Mouse (Mus musculus) urinary bladder, postnatal 25 days (tissue): ENCODE results near the gene Riiad1.
A peak's percentile ranks its signal among the peaks of the same experiment; 100 is the strongest.

Source experiments
- DNase-seq: peaks from one replicate; pipeline ENCODE4 v3.0.0; 2022; ENCODE audit warnings: low spot score

Gene Riiad1

DNA sequence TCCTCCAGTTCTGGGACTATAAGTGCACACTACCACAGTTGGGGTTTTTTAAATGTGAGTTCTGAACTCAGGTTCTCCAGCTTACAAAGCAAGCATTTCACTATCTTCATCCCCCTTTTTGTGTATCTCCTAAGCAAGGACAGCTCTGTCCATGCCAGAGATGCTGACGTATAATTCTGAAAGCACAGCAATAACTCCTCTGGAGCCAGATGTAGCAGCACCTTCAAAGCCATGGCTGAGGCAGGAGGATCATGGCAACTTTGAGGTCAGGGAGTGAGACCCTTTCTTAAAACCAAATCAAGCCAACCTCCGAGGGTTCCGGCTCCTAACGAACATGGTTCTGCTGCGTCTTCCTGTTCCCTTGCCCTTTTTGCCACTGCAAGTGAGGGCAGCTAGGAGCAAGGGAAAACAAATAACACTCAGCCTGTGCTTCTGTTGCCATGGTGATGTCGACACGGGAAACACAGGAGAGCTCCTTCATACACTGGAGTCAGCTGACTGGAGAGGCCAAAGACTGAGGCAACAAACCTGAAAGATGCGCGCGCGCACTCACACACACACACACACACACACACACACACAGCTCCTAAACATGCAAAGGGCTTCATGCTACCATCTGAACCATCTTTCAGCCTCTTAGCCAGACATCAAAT is 16.1 kb downstream of the Riiad1 start:
- DNase-seq: no peak

DNA sequence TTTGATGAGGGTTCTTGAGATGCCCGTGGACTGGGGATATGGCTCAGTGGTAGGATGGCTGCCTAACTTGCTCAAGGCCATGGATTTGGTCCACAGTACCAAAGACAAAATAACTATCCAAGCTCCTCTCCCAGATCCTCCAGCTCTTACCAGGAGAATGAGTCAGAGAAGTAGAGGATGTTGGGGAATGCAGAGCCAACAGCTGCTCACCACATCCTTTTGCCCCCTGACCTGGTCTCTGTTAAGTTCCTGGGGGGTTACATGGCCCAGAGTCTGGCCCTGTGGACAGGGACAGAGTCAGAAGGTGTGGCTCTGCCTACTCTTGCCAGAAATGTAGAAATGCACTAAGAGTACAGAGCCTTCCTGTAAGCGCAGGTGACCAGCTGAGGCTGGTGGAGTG is 20.3 kb downstream of the Riiad1 start:
- DNase-seq: no peak

DNA sequence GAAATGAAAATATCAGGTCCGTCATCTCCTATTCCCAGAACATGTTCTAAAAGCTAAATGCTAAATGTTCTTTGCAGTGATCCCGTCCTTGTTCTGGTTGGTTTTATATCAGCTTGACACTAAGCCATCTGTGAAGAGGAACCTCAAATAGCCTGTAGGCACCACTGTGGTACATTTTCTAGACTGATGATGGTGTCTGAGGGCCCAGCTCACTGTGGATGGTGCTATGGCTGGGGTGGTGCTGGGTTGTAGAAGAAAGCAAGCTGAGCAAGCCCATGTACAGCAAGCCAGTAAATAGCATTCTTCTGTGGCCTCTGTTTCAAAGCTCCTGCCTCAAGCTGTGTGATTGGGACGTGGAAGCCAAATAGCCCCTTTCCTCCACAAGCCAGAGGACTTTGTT is 23.1 kb downstream of the Riiad1 start:
- DNase-seq: no peak

DNA sequence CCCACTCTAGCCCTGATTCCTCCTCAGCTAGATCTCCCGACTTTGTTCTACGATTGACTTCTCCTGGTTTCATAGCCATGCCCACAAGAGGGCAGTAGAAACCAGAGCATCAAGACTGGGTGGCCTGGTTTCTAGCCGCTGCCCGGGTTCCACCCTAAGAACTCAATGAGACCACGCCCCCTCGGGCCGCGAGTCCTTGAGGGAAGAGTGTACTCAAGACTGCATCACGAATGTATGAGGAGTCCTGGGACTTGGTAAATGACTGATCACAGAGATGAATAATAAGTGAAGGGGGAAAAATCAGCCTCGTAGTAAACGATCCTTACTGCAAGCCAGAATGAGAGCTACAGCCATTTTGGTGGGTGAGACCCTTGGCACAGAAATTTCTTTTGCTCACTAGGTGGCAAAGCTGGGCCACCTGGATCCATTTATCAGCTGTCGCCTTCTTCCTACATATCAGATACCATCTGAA is 23.6 kb downstream of the Riiad1 start:
- DNase-seq: peak; percentile 70

DNA sequence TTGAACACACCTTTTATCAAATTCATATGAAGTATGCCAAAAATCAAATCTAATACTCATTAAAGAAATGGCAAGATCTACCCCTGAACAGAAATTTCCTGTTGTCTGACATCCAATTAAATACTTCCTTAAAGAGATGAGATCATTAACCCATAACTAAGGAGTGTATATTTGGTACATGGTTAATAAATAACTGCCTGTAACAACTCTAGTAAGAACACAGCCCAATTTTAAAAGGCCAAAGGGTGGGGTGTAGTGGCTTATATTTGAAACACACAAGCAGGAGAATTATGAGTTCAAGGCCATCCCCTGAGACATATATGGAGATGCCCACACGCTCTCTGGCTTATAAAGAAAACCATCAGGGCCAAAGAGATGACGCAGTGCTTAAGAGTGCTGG is 30.8 kb downstream of the Riiad1 start:
- no peak for DNase-seq

DNA sequence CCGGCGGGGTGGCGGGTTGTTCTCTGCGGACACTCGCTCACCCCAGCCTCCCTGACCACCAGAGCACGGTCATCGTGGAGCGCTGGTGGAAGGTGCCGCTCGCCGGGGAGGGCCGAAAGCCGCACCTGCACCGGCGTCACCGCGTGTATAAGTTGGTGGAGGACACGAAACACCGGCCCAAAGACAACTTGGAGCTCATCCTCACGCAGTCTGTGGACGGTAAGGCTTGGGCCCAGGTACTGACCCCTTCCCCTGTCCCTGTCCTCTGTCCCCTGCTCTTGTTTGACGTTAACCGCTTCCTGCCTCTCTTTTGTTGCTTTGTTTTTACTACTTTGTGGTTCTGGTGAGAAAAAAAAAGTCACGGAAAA is 36.6 kb downstream of the Riiad1 start, which contains the start of gene Oaz3:
Oaz3 (minus strand) TSS at position 319 of the 368 bp plus-strand sequence.
- DNase-seq: no peak

DNA sequence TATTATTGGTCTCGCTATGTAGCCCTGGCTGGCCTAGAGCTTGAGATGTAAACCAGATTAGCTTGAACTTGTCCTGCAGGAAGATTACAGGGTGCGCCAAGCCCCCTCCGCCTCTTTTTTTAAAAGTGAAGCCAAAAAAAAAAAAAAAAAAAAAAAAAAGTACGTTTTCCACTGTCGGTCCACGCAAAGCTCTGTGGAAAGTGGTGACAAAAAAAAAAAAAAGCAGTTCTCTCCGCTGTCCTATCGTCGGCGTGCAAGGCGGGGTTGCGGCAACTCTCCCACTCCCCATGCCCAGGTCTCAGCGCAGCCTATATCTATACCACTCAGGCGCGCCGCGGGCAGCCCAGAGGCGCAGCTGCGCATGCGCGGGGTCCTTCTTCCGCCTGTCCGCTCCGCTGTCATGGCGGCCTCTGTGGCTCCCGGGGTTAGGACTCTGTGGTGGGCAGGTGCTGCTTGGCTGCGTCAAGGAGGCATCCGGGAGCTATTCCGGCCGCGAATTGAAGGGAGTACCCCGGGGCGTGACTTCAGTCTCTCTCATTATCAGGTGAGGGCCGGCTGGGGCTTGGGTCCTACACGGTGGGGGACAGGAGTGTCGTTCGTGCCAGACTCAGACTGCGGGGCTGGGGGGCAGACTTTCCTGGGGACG is 37.1 kb downstream of the Riiad1 start, which contains the start of gene Mrpl9:
Mrpl9 (plus strand) TSS at position 368 of the 646 bp plus-strand sequence.
- DNase-seq: peak; percentile 98

DNA sequence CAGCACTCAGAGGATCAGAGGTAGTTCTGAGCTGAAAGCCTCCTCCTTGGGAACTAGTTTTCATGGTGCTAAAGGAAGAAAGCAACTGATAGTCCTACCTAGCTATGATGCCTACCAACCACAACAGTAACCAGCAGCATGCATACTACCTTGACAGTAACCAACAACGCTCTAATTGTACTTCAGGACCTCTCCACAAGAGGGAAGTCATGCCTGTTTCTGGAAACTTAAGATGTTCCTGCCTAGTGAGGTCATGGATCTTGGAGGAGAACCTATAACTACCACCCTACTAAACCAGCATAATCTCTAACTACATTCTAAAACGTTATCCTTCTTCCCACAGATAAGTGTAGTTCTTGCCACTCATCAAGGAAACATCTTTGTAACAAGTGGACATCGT is 39.0 kb downstream of the Riiad1 start:
- DNase-seq: no peak

DNA sequence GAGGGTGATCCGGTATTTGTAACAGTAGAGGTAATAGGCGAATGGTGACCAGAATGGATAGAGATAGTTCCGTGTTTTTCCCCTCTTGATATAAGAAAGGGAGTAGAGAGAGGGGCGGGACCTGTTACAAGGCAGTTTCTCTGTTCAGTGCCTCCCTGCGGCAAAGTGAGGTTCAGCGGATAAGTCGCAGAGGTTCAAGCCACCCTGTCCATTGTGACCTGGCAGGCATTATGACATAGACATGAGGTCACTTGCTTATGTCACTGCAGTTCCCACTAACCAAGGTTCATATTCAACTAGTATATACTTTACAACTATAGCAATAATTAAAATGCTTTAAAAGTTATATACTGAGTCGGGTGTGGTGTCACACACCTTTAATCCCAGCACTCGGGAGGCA is 43.7 kb downstream of the Riiad1 start:
- no peak for DNase-seq

DNA sequence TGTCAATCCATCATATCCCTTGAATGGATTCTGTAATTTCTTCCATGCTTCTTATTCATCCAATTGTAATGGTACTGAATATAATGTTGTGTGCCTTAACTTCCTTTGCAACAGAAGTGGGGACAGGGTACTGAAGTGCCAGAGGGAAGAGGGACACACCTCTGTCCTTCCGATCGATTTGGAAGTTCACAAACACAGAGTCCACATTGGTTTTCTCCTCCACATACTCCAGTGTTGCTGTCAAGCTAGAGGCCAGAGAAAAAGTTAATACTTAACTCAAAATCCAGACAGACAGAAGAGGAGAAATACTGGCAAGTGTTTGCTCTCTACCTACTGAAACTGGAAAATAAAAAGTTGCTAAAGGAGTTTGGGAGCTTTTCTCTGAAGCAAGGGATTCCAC is 45.8 kb downstream of the Riiad1 start:
- DNase-seq: no peak

DNA sequence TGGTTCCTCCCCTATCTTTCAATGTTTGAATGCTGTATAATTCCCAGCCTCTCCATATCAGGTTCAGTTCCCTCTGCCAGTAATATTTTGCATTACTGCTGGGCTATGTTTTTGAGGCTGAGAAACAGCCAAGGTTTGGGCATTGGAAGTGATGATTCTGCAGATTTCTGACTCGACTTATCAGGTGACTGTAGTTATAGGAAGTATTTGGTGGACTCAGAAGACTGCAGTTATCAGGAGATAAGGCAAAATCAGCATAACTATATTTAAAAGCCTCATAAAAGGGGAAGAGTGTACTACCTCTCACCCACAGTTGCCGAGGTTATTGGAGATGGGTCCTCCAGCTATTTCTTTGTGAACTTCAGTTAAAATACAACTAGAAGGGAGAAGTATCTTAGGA is 49.2 kb downstream of the Riiad1 start:
- DNase-seq: no peak
